ENCODE assay signal across 14 mouse cellular contexts in genomic region chr4:153360868-153361545, GRCm38 (mm10).
DNase-seq lines count a peak whose midpoint lies in the region; ATAC-seq lines count a peak whose summit lies in the region.
"Had no signal": no experiment of that assay in that cellular context is flagged by ENCODE, and none has a peak within 500 bp of the region (broad histone marks: within the 10 kb centered on the region; RNA-seq: fewer than 3 reads in every experiment).

No protein-coding gene starts in this region.

- 62% methylated on average over 13 of the region's 13 CpGs for WGBS in midbrain, embryonic 14.5 days
- WGBS in midbrain, embryonic 13.5 days = 64% methylated on average over 13 of the region's 13 CpGs
- 25% methylated on average over 13 of the region's 13 CpGs for WGBS in neural tube, embryonic 14.5 days

- no peak for ATAC-seq in midbrain, embryonic 14.5 days (ENCODE audit: low FRiP score, low TSS enrichment)
- ATAC-seq in midbrain, embryonic 13.5 days = no peak
- ATAC-seq in neural tube, embryonic 14.5 days (ENCODE audit: low read depth) = 0 out of 2 replicates have a peak, but pooled peaks have one; percentile 34
- ATAC-seq: inflammation-experienced regulatory T-cells, adult 6 months had no signal

- no peak overlapping the region for H3K4me2 ChIP-seq in midbrain, embryonic 14.5 days (ENCODE audit: low read length)
- no peak overlapping the region for H3K4me2 ChIP-seq in midbrain, embryonic 13.5 days (replicated peaks)
- H3K4me2 ChIP-seq in neural tube, embryonic 14.5 days (ENCODE audit: low read depth, low read length) = no peak overlapping the region; the same call in 1 of the 2 replicates
- H3K4me2 ChIP-seq: heart, embryonic 13.5 days; lung, embryonic 15.5 days had no signal

- no peak overlapping the region for H3K9ac ChIP-seq in midbrain, embryonic 14.5 days (replicated peaks; ENCODE audit: low read length)
- no peak overlapping the region for H3K9ac ChIP-seq in midbrain, embryonic 13.5 days (replicated peaks)
- H3K9ac ChIP-seq in neural tube, embryonic 14.5 days (replicated peaks; ENCODE audit: low read depth, low read length) = no peak overlapping the region
- H3K9ac ChIP-seq: heart, embryonic 13.5 days; lung, embryonic 15.5 days had no signal

- peak; percentile 16 for DNase-seq in adrenal gland, postnatal 10 days
- no peak for DNase-seq in adrenal gland, postnatal 4 days (ENCODE audit: low spot score in 2 of 2)
- DNase-seq in midbrain, embryonic 14.5 days = peak; percentile 67
- DNase-seq in embryo, embryonic 11 days = peak; percentile 28
- DNase-seq in lung, postnatal 25 days (ENCODE audit: low spot score) = no peak
- no peak for DNase-seq in right cerebral cortex, adult 18-20 months
- DNase-seq: adrenal gland, postnatal 25 days; kidney, postnatal 10 days had no signal

- no peaks in the 10 kb centered on the region for H3K9me3 ChIP-seq in midbrain, embryonic 14.5 days (ENCODE audit: control insufficient read depth, low read length)
- no peaks in the 10 kb centered on the region for H3K9me3 ChIP-seq in midbrain, embryonic 13.5 days
- H3K9me3 ChIP-seq in neural tube, embryonic 14.5 days (ENCODE audit: control insufficient read depth, low read length) = no peaks in the 10 kb centered on the region
- H3K9me3 ChIP-seq: heart, embryonic 13.5 days; lung, embryonic 15.5 days had no signal

- H3K4me1 ChIP-seq in midbrain, embryonic 14.5 days (ENCODE audit: control insufficient read depth, insufficient read depth, low read length) = peaks cover 7% of the 10 kb centered on the region; the same call in 1 of the 2 replicates
- H3K4me1 ChIP-seq in midbrain, embryonic 13.5 days (replicated peaks) = peaks cover 19% of the 10 kb centered on the region
- peaks cover 12% of the 10 kb centered on the region for H3K4me1 ChIP-seq in neural tube, embryonic 14.5 days (ENCODE audit: control insufficient read depth, insufficient read depth, low read length)
- H3K4me1 ChIP-seq: heart, embryonic 13.5 days; lung, embryonic 15.5 days; megakaryocyte, embryonic 14.5 days had no signal

- no peaks in the 10 kb centered on the region for H3K27me3 ChIP-seq in midbrain, embryonic 14.5 days (ENCODE audit: control insufficient read depth, insufficient read depth, low read length)
- no peaks in the 10 kb centered on the region for H3K27me3 ChIP-seq in midbrain, embryonic 13.5 days
- H3K27me3 ChIP-seq in neural tube, embryonic 14.5 days (ENCODE audit: control insufficient read depth, insufficient read depth, low read length) = no peaks in the 10 kb centered on the region
- H3K27me3 ChIP-seq: lung, embryonic 15.5 days; megakaryocyte, embryonic 14.5 days had no signal

- no peaks in the 10 kb centered on the region for H3K36me3 ChIP-seq in midbrain, embryonic 14.5 days (ENCODE audit: control insufficient read depth, insufficient read depth, low read length)
- no peaks in the 10 kb centered on the region for H3K36me3 ChIP-seq in midbrain, embryonic 13.5 days
- H3K36me3 ChIP-seq in neural tube, embryonic 14.5 days (ENCODE audit: control insufficient read depth, insufficient read depth, low read length) = no peaks in the 10 kb centered on the region
- H3K36me3 ChIP-seq: heart, embryonic 13.5 days; lung, embryonic 15.5 days had no signal

- no peak overlapping the region for H3K27ac ChIP-seq in midbrain, embryonic 14.5 days (replicated peaks; ENCODE audit: low read depth, low read length)
- no peak overlapping the region for H3K27ac ChIP-seq in midbrain, embryonic 13.5 days
- H3K27ac ChIP-seq in neural tube, embryonic 14.5 days (ENCODE audit: low read depth, low read length) = 0 out of 2 replicates have a peak overlapping the region, but pooled peaks have one; percentile 39
- H3K27ac ChIP-seq: heart, embryonic 13.5 days; lung, embryonic 15.5 days had no signal

- no peak overlapping the region for H3K4me3 ChIP-seq in midbrain, embryonic 14.5 days (replicated peaks; ENCODE audit: low read depth, low read length)
- H3K4me3 ChIP-seq in midbrain, embryonic 13.5 days (replicated peaks) = no peak overlapping the region
- H3K4me3 ChIP-seq in neural tube, embryonic 14.5 days (ENCODE audit: low read depth, low read length) = no peak overlapping the region
- H3K4me3 ChIP-seq: heart, embryonic 13.5 days; lung, embryonic 15.5 days had no signal

Comparison
In these comparisons a context has a peak if more than half of its experiments do, and no peak if none do; other contexts are left out.
1. DNase-seq: peak in adrenal gland, postnatal 10 days (single experiment), midbrain, embryonic 14.5 days (single experiment) and embryo, embryonic 11 days (single experiment); none in adrenal gland, postnatal 4 days (0 of 2), lung, postnatal 25 days (single experiment) and right cerebral cortex, adult 18-20 months (single experiment).